Mouse (Mus musculus): ENCODE measurements at regions not wholly inside any gene's neighbourhood (a gene's known extent, or its start where the extent isn't known, plus 50 kb on each side); places are given as distances from the start of the nearest gene placed in this dataset.

DNA sequence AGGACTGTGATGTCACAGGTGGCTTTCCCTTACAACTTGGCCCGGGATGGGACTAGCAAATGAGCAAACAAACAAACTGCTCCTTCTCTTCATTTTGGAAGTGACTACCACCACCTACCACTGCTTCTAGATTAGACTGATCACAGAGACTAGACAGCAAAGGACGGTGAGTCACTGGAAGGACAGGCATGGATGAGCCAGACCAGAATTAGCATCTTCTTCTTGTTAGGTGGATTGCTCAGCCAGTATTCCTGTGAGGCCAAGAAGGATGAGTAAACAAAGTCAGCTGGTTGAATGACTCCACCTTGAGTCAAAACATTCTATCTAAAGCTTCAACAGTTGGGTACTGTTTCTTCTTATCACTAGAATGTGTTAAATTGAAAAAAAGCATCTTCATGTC, 385.1 kb upstream of the Mon1b start:
- H3K9me3 ChIP-seq (replicated peaks; ENCODE audit: insufficient read depth, low read length): no peaks in the 10 kb centered on the region
- no peaks in the 10 kb centered on the region for H3K79me2 ChIP-seq (ENCODE audit: control insufficient read depth, insufficient read depth, low read length, poor library complexity)
- no peaks in the 10 kb centered on the region for H3K27me3 ChIP-seq (ENCODE audit: control insufficient read depth in 1 of 2, insufficient read depth in 2 of 2, low read length in 2 of 2)
- no peaks in the 10 kb centered on the region for H3K4me1 ChIP-seq (ENCODE audit: control insufficient read depth in 1 of 2, insufficient read depth in 2 of 2, low read length in 2 of 2)
- H3K4me3 ChIP-seq (ENCODE audit: control insufficient read depth in 1 of 2, insufficient read depth in 1 of 2, low read depth in 2 of 2, low read length in 2 of 2): no peak overlapping the region
- H3K36me3 ChIP-seq (ENCODE audit: control insufficient read depth in 1 of 2, insufficient read depth in 2 of 2, low read length in 2 of 2): no peaks in the 10 kb centered on the region
- TF ChIP-seq EP300 (IDR thresholded peaks at IDR 0.05; ENCODE audit: low read depth in 1 of 2, low read length in 2 of 2) (no peak), MAFK (IDR thresholded peaks at IDR 0.05; ENCODE audit: borderline replicate concordance, low read depth, low read length) (no peak), BHLHE40 (IDR thresholded peaks at IDR 0.05; ENCODE audit: borderline replicate concordance, low read depth, low read length) (no peak), ZMIZ1 (IDR thresholded peaks at IDR 0.05; ENCODE audit: low read depth, low read length) (no peak), CHD1 (IDR thresholded peaks at IDR 0.05; ENCODE audit: low read depth, low read length) (no peak), ZC3H11A (IDR thresholded peaks at IDR 0.05; ENCODE audit: low read depth, low read length) (no peak), ELF1 (IDR thresholded peaks at IDR 0.05; ENCODE audit: low read depth, low read length) (no peak), KAT2A (conservative IDR thresholded peaks at IDR 0.05; ENCODE audit: low read depth, low read length) (no peak), POLR2AphosphoS5 (IDR thresholded peaks at IDR 0.05; ENCODE audit: borderline replicate concordance, low read depth, low read length) (no peak), ZKSCAN1 (IDR thresholded peaks at IDR 0.05; ENCODE audit: low read depth, low read length) (no peak)
- DNase-seq (ENCODE audit: low read depth, low spot score): no peak
- no peak overlapping the region for H3K9ac ChIP-seq (ENCODE audit: control insufficient read depth, low read depth, low read length, poor library complexity, severe bottlenecking)
- H3K27ac ChIP-seq (ENCODE audit: control insufficient read depth, low read depth, low read length): no peak overlapping the region

DNA sequence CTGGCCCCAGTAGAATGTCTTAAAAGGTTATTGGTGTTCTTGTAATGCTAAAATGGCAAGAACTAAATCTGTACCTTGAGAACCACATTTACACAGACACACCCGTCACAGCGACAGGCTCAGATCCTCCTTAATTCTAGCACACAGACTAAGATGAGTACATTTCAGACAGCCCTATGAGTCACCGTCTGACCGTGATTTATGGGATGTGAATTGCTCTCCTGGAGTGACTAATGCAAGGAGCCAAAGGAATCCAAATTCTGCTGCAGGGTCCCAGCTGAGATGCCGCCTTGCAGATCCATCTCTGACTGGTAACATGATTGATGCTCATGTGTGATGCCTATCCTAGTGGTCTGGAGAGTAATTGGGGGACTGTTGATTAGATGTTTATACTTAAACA, 381.3 kb upstream of the Mon1b start:
- H3K4me3 ChIP-seq (ENCODE audit: control insufficient read depth in 1 of 2, insufficient read depth in 1 of 2, low read depth in 2 of 2, low read length in 2 of 2): no peak overlapping the region
- no peaks in the 10 kb centered on the region for H3K9me3 ChIP-seq (replicated peaks; ENCODE audit: insufficient read depth, low read length)
- no peaks in the 10 kb centered on the region for H3K4me1 ChIP-seq (ENCODE audit: control insufficient read depth in 1 of 2, insufficient read depth in 2 of 2, low read length in 2 of 2)
- H3K79me2 ChIP-seq (ENCODE audit: control insufficient read depth, insufficient read depth, low read length, poor library complexity): no peaks in the 10 kb centered on the region
- TF ChIP-seq ZNF384 (IDR thresholded peaks at IDR 0.05; ENCODE audit: low read depth, low read length): no peak
- TF ChIP-seq TAL1 (IDR thresholded peaks at IDR 0.05; ENCODE audit: low read length): no peak
- TF ChIP-seq BHLHE40 (IDR thresholded peaks at IDR 0.05; ENCODE audit: borderline replicate concordance, low read depth, low read length): no peak
- no peak for TF ChIP-seq GABPA (IDR thresholded peaks at IDR 0.05; ENCODE audit: low read depth, low read length)
- TF ChIP-seq HCFC1 (IDR thresholded peaks at IDR 0.05; ENCODE audit: low read depth, low read length): no peak
- no peak for TF ChIP-seq USF2 (IDR thresholded peaks at IDR 0.05; ENCODE audit: borderline replicate concordance in 1 of 2, insufficient read depth in 1 of 2, low read depth in 1 of 2, low read length in 2 of 2)
- TF ChIP-seq EP300 (IDR thresholded peaks at IDR 0.05; ENCODE audit: low read depth in 1 of 2, low read length in 2 of 2): no peak
- TF ChIP-seq CHD1 (IDR thresholded peaks at IDR 0.05; ENCODE audit: low read depth, low read length): no peak
- TF ChIP-seq MAX (IDR thresholded peaks at IDR 0.05; ENCODE audit: low read length): no peak
- TF ChIP-seq TCF12 (IDR thresholded peaks at IDR 0.05; ENCODE audit: low read depth, low read length): no peak
- no peak for TF ChIP-seq NRF1 (IDR thresholded peaks at IDR 0.05; ENCODE audit: insufficient read depth, low read depth, low read length, poor library complexity, severe bottlenecking)
- H3K27me3 ChIP-seq (ENCODE audit: control insufficient read depth in 1 of 2, insufficient read depth in 2 of 2, low read length in 2 of 2): no peaks in the 10 kb centered on the region
- no peak for DNase-seq (ENCODE audit: low read depth, low spot score)
- no peaks in the 10 kb centered on the region for H3K36me3 ChIP-seq (ENCODE audit: control insufficient read depth in 1 of 2, insufficient read depth in 2 of 2, low read length in 2 of 2)
- H3K9ac ChIP-seq (ENCODE audit: control insufficient read depth, low read depth, low read length, poor library complexity, severe bottlenecking): no peak overlapping the region
- no peak overlapping the region for H3K27ac ChIP-seq (ENCODE audit: control insufficient read depth, low read depth, low read length)
